Mouse (Mus musculus) heart, adult 2 months (tissue): Measurements from ENCODE around the gene Cdh4. TPM values are rescaled to one million over a fixed set of nuclear protein-coding genes. Genes with fewer than 3 reads are reported as not detected.
A peak's percentile ranks its signal among the peaks of the same experiment; 100 is the strongest.

ENCODE experiments used
- DNase-seq, 2 experiments: peaks; one replicate each; pipeline ENCODE4 v3.0.0; 2021
- H3K27ac ChIP-seq: fragments of 200-600 bp; 2 replicates; pipeline ENCODE4 v1.8.1; 2022
- H3K27me3 ChIP-seq: fragments of 200-500 bp; 2 replicates; pipeline ENCODE4 v1.6.1; 2012; ENCODE audit warnings: mild to moderate bottlenecking, low read length, inconsistent platforms, mixed read lengths; ENCODE audit not compliant: control insufficient read depth, insufficient read depth
- H3K36me3 ChIP-seq: fragments of 200-500 bp; 2 replicates; pipeline ENCODE4 v1.6.1; 2012; ENCODE audit warnings: low read length, inconsistent platforms; ENCODE audit not compliant: control insufficient read depth, insufficient read depth
- H3K4me1 ChIP-seq: fragments of 200-500 bp; 2 replicates; pipeline ENCODE4 v1.6.1; 2011; ENCODE audit warnings: low read length; ENCODE audit not compliant: control insufficient read depth, insufficient read depth
- H3K4me3 ChIP-seq: fragments of 200-600 bp; 2 replicates; pipeline ENCODE4 v1.8.1; 2022
- H3K79me2 ChIP-seq: fragments of 200-500 bp; replicated peaks from 2 replicates; pipeline ENCODE4 v1.6.1; 2012; ENCODE audit warnings: mild to moderate bottlenecking, inconsistent platforms, low read length, moderate library complexity, mixed read lengths; ENCODE audit not compliant: control insufficient read depth, insufficient read depth
- H3K9ac ChIP-seq: fragments of 200-500 bp; 2 replicates; pipeline ENCODE4 v1.6.1; 2012; ENCODE audit warnings: low read depth, mild to moderate bottlenecking, control low read depth, inconsistent platforms, low read length, mixed read lengths
- CTCF ChIP-seq: fragments of 200-600 bp; IDR thresholded peaks from 2 replicates; pipeline ENCODE4 v1.8.1; 2022; ENCODE audit warnings: antibody characterized with exemption, mild to moderate bottlenecking, moderate library complexity
- EP300 ChIP-seq: fragments of 200-500 bp; IDR thresholded peaks from 2 replicates; pipeline ENCODE4 v1.6.1; 2011; ENCODE audit warnings: low read depth, low read length, control low read depth; ENCODE audit not compliant: insufficient read depth
- POLR2A ChIP-seq: fragments of 200-500 bp; IDR thresholded peaks from 2 replicates; pipeline ENCODE4 v1.6.1; 2011; ENCODE audit warnings: mild to moderate bottlenecking, low read depth, low read length, control low read depth; ENCODE audit not compliant: insufficient read depth
- WGBS: fragments of 180-500 bp; shearing (Covaris S2); methylation state at CpG from one replicate; pipeline ENCODE4 v1.1.7; 2018; 5-methylcytosine and 5-hydroxymethylcytosine counted together
- intact Hi-C: fragments of 180-260 bp; cut with DNase I; formaldehyde crosslinking; loops from one replicate; pipeline ENCODE4 v1.15.1; 2025
- polyA plus RNA-seq: library from polyadenylated mRNA; depleted of rRNA; stranded (reverse); fragments of >200 nt; gene quantifications from 2 replicates; pipeline ENCODE4 v1.2.3, GENCODE M21; 2012
- total RNA-seq, 2 experiments: library from RNA; stranded (reverse); gene quantifications; 2 replicates each; pipeline ENCODE4 v1.2.3; 2021

Gene Cdh4
- total and polyA plus RNA-seq, 3 experiments: 0.90 to 1.2 (median 0.93) TPM

- H3K9ac ChIP-seq: no peak overlapping the region
- no peaks in the 10 kb centered on the region for H3K79me2 ChIP-seq
- intact Hi-C loops: no loop called here
- no peaks in the 10 kb centered on the region for H3K27me3 ChIP-seq
- TF ChIP-seq EP300: no peak
- no peak for DNase-seq
- H3K27ac ChIP-seq: no peak overlapping the region
- no peaks in the 10 kb centered on the region for H3K4me1 ChIP-seq
- no peak overlapping the region for H3K4me3 ChIP-seq
- 62% methylated on average over 16 of the region's 16 CpGs for WGBS
- no peaks in the 10 kb centered on the region for H3K36me3 ChIP-seq
These were observed 291.1 kb downstream of the Cdh4 start for GRCm38 (mm10) chr2:179733141-179733831.

- no peak for DNase-seq
- Histone ChIP-seq H3K4me1 (no peaks in the 10 kb centered on the region; the same call in 1 of the 2 replicates), H3K36me3 (no peaks in the 10 kb centered on the region), H3K79me2 (no peaks in the 10 kb centered on the region), H3K27me3 (no peaks in the 10 kb centered on the region), H3K9ac (no peak overlapping the region), H3K4me3 (no peak overlapping the region), H3K27ac (no peak overlapping the region)
- no peak for TF ChIP-seq POLR2A
- no peak for TF ChIP-seq CTCF
- TF ChIP-seq EP300: no peak
- 78% methylated on average over 1 of the region's 1 CpGs for WGBS
- intact Hi-C loops: no loop called here
These were observed 300.2 kb downstream of the Cdh4 start for GRCm38 (mm10) chr2:179742419-179742818.

- WGBS: 55% methylated on average over 6 of the region's 6 CpGs
- H3K79me2 ChIP-seq: no peaks in the 10 kb centered on the region
- H3K27ac ChIP-seq: no peak overlapping the region
- no peaks in the 10 kb centered on the region; the same call in 1 of the 2 replicates for H3K4me1 ChIP-seq
- DNase-seq: no peak
- H3K36me3 ChIP-seq: no peaks in the 10 kb centered on the region
- H3K27me3 ChIP-seq: no peaks in the 10 kb centered on the region
- no peak for TF ChIP-seq CTCF
- no peak for TF ChIP-seq EP300
- no peak for TF ChIP-seq POLR2A
- no peak overlapping the region for H3K9ac ChIP-seq
- intact Hi-C loops: no loop called here
- H3K4me3 ChIP-seq: no peak overlapping the region
These were observed 300.6 kb downstream of the Cdh4 start for GRCm38 (mm10) chr2:179742828-179743227.

- Histone ChIP-seq H3K9ac (no peak overlapping the region), H3K4me3 (no peak overlapping the region), H3K27me3 (no peaks in the 10 kb centered on the region), H3K27ac (no peak overlapping the region), H3K36me3 (no peaks in the 10 kb centered on the region), H3K79me2 (no peaks in the 10 kb centered on the region), H3K4me1 (peaks cover 2% of the 10 kb centered on the region; the same call in 1 of the 2 replicates)
- DNase-seq: no peak
- WGBS: 82% methylated on average over 7 of the region's 7 CpGs
- TF ChIP-seq POLR2A: no peak
- no peak for TF ChIP-seq EP300
- TF ChIP-seq CTCF: no peak
- intact Hi-C loops: no loop called here
These were observed 304.3 kb downstream of the Cdh4 start for GRCm38 (mm10) chr2:179746491-179746890.

GRCm38 (mm10) chr2:179749399-179749798, 307.2 kb downstream of the Cdh4 start:
- TF ChIP-seq POLR2A (no peak), CTCF (no peak), EP300 (no peak)
- intact Hi-C loops: no loop called here
- peak overlapping the region; percentile 68 for H3K27ac ChIP-seq

GRCm38 (mm10) chr2:179753811-179754210, 311.6 kb downstream of the Cdh4 start:
- TF ChIP-seq EP300 (no peak), POLR2A (no peak), CTCF (no peak)
- no peak overlapping the region for H3K9ac ChIP-seq
- no peak for DNase-seq
- H3K27ac ChIP-seq: no peak overlapping the region
- 91% methylated on average over 9 of the region's 9 CpGs for WGBS
- no peak overlapping the region for H3K4me3 ChIP-seq
- H3K79me2 ChIP-seq: no peaks in the 10 kb centered on the region
- H3K27me3 ChIP-seq: no peaks in the 10 kb centered on the region
- intact Hi-C loops: no loop called here
- H3K36me3 ChIP-seq: no peaks in the 10 kb centered on the region
- peaks cover 2% of the 10 kb centered on the region; the same call in 1 of the 2 replicates for H3K4me1 ChIP-seq

More at GRCm38 (mm10) chr2:179749399-179749798, 307.2 kb downstream of the Cdh4 start:
- H3K79me2 ChIP-seq: no peaks in the 10 kb centered on the region
- no peak overlapping the region for H3K9ac ChIP-seq
- WGBS: 45% methylated on average over 3 of the region's 3 CpGs
- H3K4me3 ChIP-seq: no peak overlapping the region
- DNase-seq: peak in 1 of 2 experiments; percentile 11
- H3K36me3 ChIP-seq: no peaks in the 10 kb centered on the region
- H3K4me1 ChIP-seq: peaks cover 2% of the 10 kb centered on the region; the same call in 1 of the 2 replicates
- H3K27me3 ChIP-seq: no peaks in the 10 kb centered on the region
